Mouse (Mus musculus): Measurements from ENCODE around the gene Sergef.

- no peak for TF ChIP-seq CTCF (IDR thresholded peaks at IDR 0.05; ENCODE audit: low read depth, low read length)
- no peak for TF ChIP-seq GATA1 (IDR thresholded peaks at IDR 0.05; ENCODE audit: borderline replicate concordance, low read length)
- no peak for TF ChIP-seq GATA2 (IDR thresholded peaks at IDR 0.05; ENCODE audit: borderline replicate concordance, low read depth, low read length)
- no peak for TF ChIP-seq TAL1 (conservative IDR thresholded peaks at IDR 0.05; ENCODE audit: low read depth, low read length)
Observed at GRCm38 (mm10) chr7:46563801-46564200, 75.8 kb downstream of the Sergef start.

Data from G1E (cell line).